Mouse (Mus musculus) small intestine, adult 2 months (tissue): Measurements from ENCODE around the gene Sbk2.

ENCODE experiments used
- CTCF ChIP-seq: fragments of 200-500 bp; IDR thresholded peaks from 2 replicates; pipeline ENCODE4 v1.5.1; 2012; ENCODE audit warnings: low read depth, mild to moderate bottlenecking, control low read depth, inconsistent platforms, low read length, moderate library complexity, mixed read lengths; ENCODE audit not compliant: insufficient replicate concordance, insufficient read length; ENCODE audit errors: extremely low read depth
- POLR2A ChIP-seq: fragments of 200-500 bp; IDR thresholded peaks from 2 replicates; pipeline ENCODE4 v1.6.1; 2012; ENCODE audit warnings: low read depth, mild to moderate bottlenecking, control low read depth, inconsistent platforms, low read length, moderate library complexity

DNA sequence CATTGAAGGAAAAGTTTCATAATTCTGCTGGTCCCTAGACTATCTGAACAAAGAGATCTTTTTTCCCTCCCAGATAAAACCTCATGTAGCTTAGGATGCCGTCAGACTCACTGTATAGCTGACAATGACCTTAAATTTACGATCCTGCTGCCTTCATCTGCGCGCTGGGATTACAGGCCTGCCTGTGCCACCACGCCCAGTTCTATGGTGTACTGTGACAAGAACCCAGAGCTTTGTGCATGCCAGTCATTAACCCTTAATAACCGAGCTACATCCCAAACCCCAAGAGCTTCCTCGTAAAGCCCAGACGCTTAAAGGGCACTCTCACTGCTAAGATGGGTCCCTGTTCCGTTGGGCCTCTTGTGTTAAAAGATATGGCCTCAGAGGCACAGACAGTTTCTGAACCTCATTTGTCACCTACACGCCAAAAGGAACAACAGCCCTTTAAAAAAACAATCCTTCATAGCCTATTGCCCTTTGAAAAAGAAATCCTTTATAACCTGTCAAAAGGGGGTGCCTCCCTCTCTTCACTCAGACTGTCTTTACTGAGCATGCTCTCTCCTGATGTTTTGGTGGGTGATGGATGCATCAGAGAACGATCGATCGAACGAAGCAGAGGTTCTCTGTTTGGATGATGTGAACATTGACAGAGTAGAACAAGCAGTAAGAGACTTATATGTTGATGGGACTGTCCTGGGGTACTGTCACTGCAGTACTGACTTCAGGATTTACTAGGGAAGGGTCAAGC, 48.4 kb downstream of the Sbk2 start:
- peak; percentile 11; the same call in 1 of the 2 replicates for TF ChIP-seq CTCF
- TF ChIP-seq POLR2A: no peak
